Mouse (Mus musculus) megakaryocyte-erythroid progenitor cell, adult 5-6 weeks (primary cell): Measurements from ENCODE around the gene Sucla2. TPM values are rescaled to one million over a fixed set of nuclear protein-coding genes. Genes with fewer than 3 reads are reported as not detected.
"Not testable (repeated sequence)": the region's sequence is repeated elsewhere in the genome, so short reads cannot be mapped to it uniquely, and the experiment has no call there.

ENCODE experiments used
- ATAC-seq: replicated peaks from 2 replicates; pipeline ENCODE4 v1.8.0; 2016; ENCODE audit warnings: mild to moderate bottlenecking, inconsistent platforms; ENCODE audit not compliant: severe bottlenecking, poor library complexity, low FRiP score, low TSS enrichment
- total RNA-seq, 2 experiments: library from RNA; stranded (forward) in 1 of 2; stranded (reverse) in 1 of 2; fragments of 200-1000, 215-1000 nt in 1 of 2; fragments of >200 nt in 1 of 2; fragmentation: Nextera tagmentation in 1 of 2; gene quantifications; 2 replicates each; pipeline ENCODE4 v1.2.3; 2014 to 2017

Sucla2 gene
- total RNA-seq, 2 experiments from 2014 or later: 65.8 to 159 TPM

- ATAC-seq: no peak
These were observed 16.3 kb upstream of the Sucla2 start for GRCm38 (mm10) chr14:73508630-73509395.

- ATAC-seq: peak; percentile 80
These were observed 15.2 kb upstream of the Sucla2 start, which contains the start of gene Med4 for GRCm38 (mm10) chr14:73509765-73510423. Gene Med4, plus strand, starts transcription at chr14:73510025.

- no peak for ATAC-seq
These were observed 983 bp upstream of the Sucla2 start for GRCm38 (mm10) chr14:73524136-73524535.

GRCm38 (mm10) chr14:73528661-73529060 is 3.5 kb downstream of the Sucla2 start:
- not testable (repeated sequence) for ATAC-seq

GRCm38 (mm10) chr14:73533755-73534465 is 8.8 kb downstream of the Sucla2 start:
- ATAC-seq: no peak

- no peak for ATAC-seq
These were observed 10.5 kb downstream of the Sucla2 start for GRCm38 (mm10) chr14:73535641-73536040.

- no peak for ATAC-seq
These were observed 18.7 kb downstream of the Sucla2 start for GRCm38 (mm10) chr14:73543781-73544180.

GRCm38 (mm10) chr14:73547034-73547433 is 21.9 kb downstream of the Sucla2 start:
- peak; percentile 54; the same call in 1 of the 2 replicates for ATAC-seq

- ATAC-seq: no peak
These were observed 22.9 kb downstream of the Sucla2 start, which contains the start of gene Nudt15 for GRCm38 (mm10) chr14:73548051-73548450. Gene Nudt15, minus strand, starts transcription at chr14:73548242.

GRCm38 (mm10) chr14:73550291-73550690 is 25.2 kb downstream of the Sucla2 start:
- no peak for ATAC-seq

- no peak for ATAC-seq
These were observed 25.6 kb downstream of the Sucla2 start for GRCm38 (mm10) chr14:73550732-73551131.

GRCm38 (mm10) chr14:73551164-73551563 is 26.0 kb downstream of the Sucla2 start:
- ATAC-seq: no peak

- peak; percentile 92 for ATAC-seq
These were observed 27.4 kb downstream of the Sucla2 start for GRCm38 (mm10) chr14:73552341-73553121.

GRCm38 (mm10) chr14:73553122-73553696 is 28.1 kb downstream of the Sucla2 start:
- no peak; the same call in 1 of the 2 replicates for ATAC-seq

- ATAC-seq: not testable (repeated sequence)
These were observed 44.7 kb downstream of the Sucla2 start for GRCm38 (mm10) chr14:73569831-73570230.

- no peak for ATAC-seq
These were observed 46.0 kb downstream of the Sucla2 start for GRCm38 (mm10) chr14:73571143-73571542.

GRCm38 (mm10) chr14:73574053-73574452 is 48.9 kb downstream of the Sucla2 start:
- ATAC-seq: peak; percentile 52; the same call in 1 of the 2 replicates

GRCm38 (mm10) chr14:73576336-73576735 is 51.2 kb downstream of the Sucla2 start:
- no peak for ATAC-seq

GRCm38 (mm10) chr14:73588080-73588479 is 63.0 kb downstream of the Sucla2 start:
- ATAC-seq: peak; percentile 77
